Comparison of ENCODE assay signal across 15 mouse cellular contexts in genomic region chr7:110682911-110683310, GRCm38 (mm10). TPM values are rescaled to one million over a fixed set of nuclear protein-coding genes. Genes with fewer than 3 reads are reported as not detected.
"Had no signal": no experiment of that assay in that cellular context is flagged by ENCODE, and none has a peak within 500 bp of the region (broad histone marks: within the 10 kb centered on the region; RNA-seq: fewer than 3 reads in every experiment).

No protein-coding gene starts in this region.

- H3K36me3 ChIP-seq: midbrain, embryonic 10.5 days; midbrain, embryonic 12.5 days; midbrain, embryonic 15.5 days; neural tube, embryonic 12.5 days; stomach, embryonic 15.5 days had no signal

- H3K27me3 ChIP-seq: midbrain, embryonic 12.5 days; midbrain, embryonic 15.5 days; neural tube, embryonic 12.5 days; stomach, embryonic 15.5 days had no signal

- H3K4me3 ChIP-seq: midbrain, embryonic 10.5 days; midbrain, embryonic 12.5 days; midbrain, embryonic 15.5 days; neural tube, embryonic 12.5 days; stomach, embryonic 15.5 days had no signal

- H3K27ac ChIP-seq: midbrain, embryonic 10.5 days; midbrain, embryonic 12.5 days; midbrain, embryonic 15.5 days; neural tube, embryonic 12.5 days; stomach, embryonic 15.5 days; stomach, postnatal 0 days had no signal

- DNase-seq: lung, adult 18-20 months; lung, embryonic 14.5 days; lung, postnatal 10 days; lung, postnatal 4 days; right cerebral cortex, postnatal 14 days; thymus, postnatal 14 days; thymus, postnatal 36 days had no signal

- H3K9me3 ChIP-seq: midbrain, embryonic 10.5 days; midbrain, embryonic 12.5 days; neural tube, embryonic 12.5 days; stomach, embryonic 15.5 days had no signal

- H3K4me1 ChIP-seq: midbrain, embryonic 10.5 days; midbrain, embryonic 12.5 days; midbrain, embryonic 15.5 days; neural tube, embryonic 12.5 days; stomach, embryonic 15.5 days had no signal

- H3K9ac ChIP-seq: lung, embryonic 14.5 days; midbrain, embryonic 12.5 days; midbrain, embryonic 15.5 days; neural tube, embryonic 12.5 days; stomach, embryonic 15.5 days had no signal

RNA-seq across cellular contexts. Expression of gene Adm, which starts 55.5 kb away (rescaled TPM):
- total RNA-seq: megakaryocyte-erythroid progenitor cell, adult 5-6 weeks; monocyte, adult 5-6 weeks had no signal
